Mouse (Mus musculus) E14TG2a.4 (cell line): ENCODE measurements at regions not wholly inside any gene's neighbourhood (a gene's known extent, or its start where the extent isn't known, plus 50 kb on each side); places are given as distances from the start of the nearest gene placed in this dataset.

Source experiments
- CTCF ChIP-seq: conservative IDR thresholded peaks from 2 replicates; pipeline ENCODE4 v1.5.1; 2014; ENCODE audit warnings: low read length
- NANOG ChIP-seq: IDR thresholded peaks from 2 replicates; pipeline ENCODE4 v1.6.1; 2014; ENCODE audit warnings: borderline replicate concordance, low read length, mixed read lengths

DNA sequence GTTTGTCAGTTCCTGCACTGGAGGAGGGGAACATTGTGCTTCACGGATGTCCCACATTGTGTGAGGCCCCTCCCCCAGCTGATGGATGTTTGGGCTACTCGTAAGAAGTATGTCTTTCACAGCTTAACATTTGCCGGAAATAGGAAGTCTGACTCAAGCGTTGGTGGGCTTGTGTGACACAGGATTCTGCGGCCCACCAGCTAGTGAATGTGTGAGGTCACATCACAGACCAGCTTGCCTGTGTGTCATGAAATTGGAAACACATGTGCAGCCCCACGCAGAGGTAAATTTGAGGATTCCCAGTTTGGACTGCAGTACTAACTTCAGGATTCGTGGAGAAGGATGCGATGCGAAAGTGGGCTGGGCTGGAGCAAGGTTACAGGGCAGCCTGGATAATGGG, 1126.6 kb upstream of the A1bg start:
- TF ChIP-seq CTCF: no peak
- TF ChIP-seq NANOG: no peak
